Mouse (Mus musculus): Measurements from ENCODE around the gene Snn. TPM values are rescaled to one million over a fixed set of nuclear protein-coding genes. Genes with fewer than 3 reads are reported as not detected.
A peak's percentile ranks its signal among the peaks of the same experiment; 100 is the strongest.

Snn gene
- polyA plus RNA-seq, 1 experiment from 2014 or later, result 67.0 TPM

- H3K27ac ChIP-seq, result no peak overlapping the region
- H3K4me3 ChIP-seq, result no peak overlapping the region
- H3K4me1 ChIP-seq, result no peaks in the 10 kb centered on the region
- 80% methylated on average over 7 of the region's 7 CpGs for WGBS
- no peaks in the 10 kb centered on the region for H3K9me3 ChIP-seq
- H3K36me3 ChIP-seq (replicated peaks), result no peaks in the 10 kb centered on the region
- H3K27me3 ChIP-seq (ENCODE audit: poor library complexity, severe bottlenecking), result no peaks in the 10 kb centered on the region
- DNase-seq (ENCODE audit: extremely low spot score, low spot score), result no peak
These were observed 32.5 kb upstream of the Snn start for GRCm38 (mm10) chr16:11028206-11028605.

DNA sequence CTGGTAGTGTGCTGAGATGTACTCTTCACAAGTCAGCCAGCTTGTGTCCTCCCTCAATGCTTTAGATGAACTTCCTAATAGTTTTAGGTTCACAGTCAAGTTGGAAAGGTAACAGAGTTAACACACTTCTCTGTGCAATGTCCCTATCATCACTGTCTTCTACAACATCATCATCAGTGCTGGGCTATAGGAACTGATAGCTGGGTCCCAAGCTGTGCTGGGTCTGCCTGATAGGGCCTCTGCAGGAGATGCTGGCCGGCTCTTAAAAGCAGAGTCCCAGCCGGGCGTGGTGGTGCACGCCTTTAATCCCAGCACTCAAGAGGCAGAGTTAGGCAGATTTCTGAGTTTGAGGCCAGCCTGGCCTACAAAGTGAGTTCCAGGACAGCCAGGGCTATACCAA, 29.9 kb upstream of the Snn start:
- no peak for DNase-seq (ENCODE audit: extremely low spot score, low spot score)
- 87% methylated on average over 4 of the region's 4 CpGs for WGBS
- H3K36me3 ChIP-seq (replicated peaks), result no peaks in the 10 kb centered on the region
- no peaks in the 10 kb centered on the region for H3K9me3 ChIP-seq
- H3K27ac ChIP-seq, result no peak overlapping the region
- peaks cover 3% of the 10 kb centered on the region; the same call in 1 of the 2 replicates for H3K27me3 ChIP-seq (ENCODE audit: poor library complexity, severe bottlenecking)
- peaks cover 2% of the 10 kb centered on the region for H3K4me1 ChIP-seq
- no peak overlapping the region for H3K4me3 ChIP-seq

- WGBS, result 72% methylated on average over 3 of the region's 3 CpGs
- peaks cover 6% of the 10 kb centered on the region for H3K4me1 ChIP-seq
These were observed 29.4 kb upstream of the Snn start for GRCm38 (mm10) chr16:11031320-11031719.

DNA sequence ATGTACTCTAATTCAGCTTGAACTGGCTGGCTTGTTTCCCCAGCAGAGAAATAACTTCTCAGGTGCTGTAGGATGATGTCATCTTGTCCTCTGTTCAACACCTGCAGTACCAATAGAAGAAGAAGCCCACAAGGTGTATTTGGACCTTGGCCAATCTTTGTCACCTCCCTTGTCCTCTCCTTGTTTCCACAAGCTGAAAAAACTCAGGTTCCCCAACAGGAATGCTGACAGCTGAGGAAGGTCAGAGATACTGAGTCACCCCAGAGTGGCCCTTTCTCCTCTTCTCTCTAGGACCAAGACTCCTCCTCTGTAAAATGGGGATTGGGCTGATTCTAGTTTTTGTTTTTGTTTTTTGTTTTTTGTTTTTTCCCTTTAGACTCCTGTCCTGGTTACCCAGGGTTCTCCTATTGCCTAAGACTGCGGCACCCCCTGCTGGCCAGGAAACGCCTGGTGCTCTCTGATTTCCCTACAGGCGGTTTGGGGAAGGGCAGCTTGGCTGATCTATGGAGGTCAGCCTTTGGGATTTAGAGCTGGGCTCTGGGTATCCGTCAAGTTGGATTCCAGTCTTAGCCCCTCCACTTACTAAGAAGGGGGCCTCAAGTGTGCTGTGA, 26.4 kb upstream of the Snn start:
- DNase-seq (ENCODE audit: extremely low spot score, low spot score), result peak; percentile 81
- no peaks in the 10 kb centered on the region for H3K9me3 ChIP-seq
- no peaks in the 10 kb centered on the region for H3K36me3 ChIP-seq (replicated peaks)
- WGBS, result 5% methylated on average over 4 of the region's 4 CpGs
- no peak overlapping the region for H3K4me3 ChIP-seq
- peaks cover 10% of the 10 kb centered on the region; the same call in 1 of the 2 replicates for H3K27me3 ChIP-seq (ENCODE audit: poor library complexity, severe bottlenecking)
- peaks cover 6% of the 10 kb centered on the region for H3K4me1 ChIP-seq
- no peak overlapping the region for H3K27ac ChIP-seq

More at GRCm38 (mm10) chr16:11031320-11031719, 29.4 kb upstream of the Snn start:
- H3K4me3 ChIP-seq, result no peak overlapping the region
- no peaks in the 10 kb centered on the region for H3K9me3 ChIP-seq
- H3K27ac ChIP-seq, result no peak overlapping the region
- H3K27me3 ChIP-seq (ENCODE audit: poor library complexity, severe bottlenecking), result peaks cover 3% of the 10 kb centered on the region; the same call in 1 of the 2 replicates
- no peaks in the 10 kb centered on the region for H3K36me3 ChIP-seq (replicated peaks)
- no peak for DNase-seq (ENCODE audit: extremely low spot score, low spot score)

DNA sequence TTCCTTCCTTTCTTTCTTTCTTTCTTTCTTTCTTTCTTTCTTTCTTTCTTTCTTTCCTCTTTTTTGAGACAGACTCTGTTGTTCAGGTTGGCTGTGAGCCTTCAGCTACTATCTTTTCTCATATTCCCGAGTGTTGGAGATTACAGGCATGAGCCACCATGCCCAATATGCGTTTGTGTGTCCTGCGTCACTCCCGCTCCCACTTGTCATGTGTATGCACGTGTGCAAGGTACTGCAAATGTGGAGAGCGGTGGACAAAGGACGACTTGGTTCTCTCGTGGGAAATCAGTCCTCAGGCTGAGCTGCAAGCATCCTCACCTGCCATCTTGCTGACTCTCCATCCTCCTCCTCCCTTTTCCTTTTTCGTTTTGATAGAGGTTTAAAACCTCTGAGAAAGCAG, 25.5 kb upstream of the Snn start:
- Histone ChIP-seq H3K4me1 (peaks cover 6% of the 10 kb centered on the region), H3K9me3 (no peaks in the 10 kb centered on the region), H3K4me3 (no peak overlapping the region), H3K27me3 (ENCODE audit: poor library complexity, severe bottlenecking) (peaks cover 10% of the 10 kb centered on the region; the same call in 1 of the 2 replicates), H3K36me3 (replicated peaks) (no peaks in the 10 kb centered on the region), H3K27ac (no peak overlapping the region)
- no peak for DNase-seq (ENCODE audit: extremely low spot score, low spot score)
- 88% methylated on average over 9 of the region's 9 CpGs for WGBS

GRCm38 (mm10) chr16:11035790-11036431, 24.8 kb upstream of the Snn start:
- H3K27me3 ChIP-seq (ENCODE audit: poor library complexity, severe bottlenecking), result peaks cover 10% of the 10 kb centered on the region; the same call in 1 of the 2 replicates
- H3K9me3 ChIP-seq, result no peaks in the 10 kb centered on the region
- H3K27ac ChIP-seq, result no peak overlapping the region
- peaks cover 6% of the 10 kb centered on the region for H3K4me1 ChIP-seq
- peak; percentile 78 for DNase-seq (ENCODE audit: extremely low spot score, low spot score)
- WGBS, result 27% methylated on average over 15 of the region's 15 CpGs
- H3K4me3 ChIP-seq, result no peak overlapping the region
- H3K36me3 ChIP-seq (replicated peaks), result no peaks in the 10 kb centered on the region

DNA sequence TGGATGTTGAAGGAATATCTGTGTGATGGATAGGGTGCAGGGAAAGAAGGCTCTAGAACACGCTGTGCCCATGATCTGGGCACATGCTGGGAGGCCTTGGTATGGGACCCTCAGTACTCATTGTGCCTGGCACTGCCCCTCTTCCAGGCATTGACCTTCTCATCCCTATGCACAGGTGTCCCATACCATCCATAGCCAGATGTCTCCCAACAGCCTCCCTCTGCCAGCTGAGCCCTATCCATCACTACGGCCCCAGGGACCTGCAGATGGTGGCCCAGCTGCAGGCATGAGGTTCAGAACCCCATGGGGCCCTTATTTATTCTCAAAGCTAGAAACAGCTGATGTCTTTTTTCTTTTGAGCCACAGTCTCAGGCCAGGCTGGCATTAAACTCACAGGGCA, 20.1 kb upstream of the Snn start:
- H3K36me3 ChIP-seq (replicated peaks), result no peaks in the 10 kb centered on the region
- peaks cover 10% of the 10 kb centered on the region; the same call in 1 of the 2 replicates for H3K27me3 ChIP-seq (ENCODE audit: poor library complexity, severe bottlenecking)
- H3K9me3 ChIP-seq, result no peaks in the 10 kb centered on the region
- no peak overlapping the region for H3K27ac ChIP-seq
- H3K4me1 ChIP-seq, result peaks cover 6% of the 10 kb centered on the region
- WGBS, result 79% methylated on average over 2 of the region's 2 CpGs
- no peak overlapping the region for H3K4me3 ChIP-seq
- DNase-seq (ENCODE audit: extremely low spot score, low spot score), result no peak

GRCm38 (mm10) chr16:11043239-11043638, 17.5 kb upstream of the Snn start:
- Histone ChIP-seq H3K4me3 (no peak overlapping the region), H3K36me3 (replicated peaks) (no peaks in the 10 kb centered on the region), H3K4me1 (no peaks in the 10 kb centered on the region), H3K9me3 (no peaks in the 10 kb centered on the region), H3K27me3 (ENCODE audit: poor library complexity, severe bottlenecking) (no peaks in the 10 kb centered on the region), H3K27ac (no peak overlapping the region)
- 85% methylated on average over 5 of the region's 5 CpGs for WGBS
- no peak for DNase-seq (ENCODE audit: extremely low spot score, low spot score)

DNA sequence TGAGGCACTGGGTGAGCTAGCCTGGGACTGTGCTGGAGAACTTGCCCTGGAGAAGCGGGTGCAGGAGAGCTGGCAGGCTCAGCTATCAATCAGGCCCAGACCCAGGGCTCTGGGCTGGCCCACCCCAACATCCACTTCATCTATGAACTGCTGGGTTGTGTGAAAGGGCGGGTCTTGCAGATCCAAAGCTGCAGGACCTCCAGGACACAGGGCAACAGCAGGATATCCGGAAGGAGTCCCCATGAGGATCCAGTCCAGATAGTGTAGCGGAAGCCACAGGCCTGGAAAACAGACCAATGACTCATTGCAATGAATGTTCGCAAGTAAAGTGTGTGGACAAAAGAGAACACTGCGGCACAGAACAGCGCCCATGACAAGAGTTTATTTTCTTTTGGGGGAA, 14.3 kb upstream of the Snn start:
- 88% methylated on average over 7 of the region's 7 CpGs for WGBS
- DNase-seq (ENCODE audit: extremely low spot score, low spot score), result no peak
- Histone ChIP-seq H3K9me3 (no peaks in the 10 kb centered on the region), H3K4me1 (no peaks in the 10 kb centered on the region), H3K27ac (no peak overlapping the region), H3K4me3 (no peak overlapping the region), H3K36me3 (replicated peaks) (no peaks in the 10 kb centered on the region), H3K27me3 (ENCODE audit: poor library complexity, severe bottlenecking) (no peaks in the 10 kb centered on the region)

DNA sequence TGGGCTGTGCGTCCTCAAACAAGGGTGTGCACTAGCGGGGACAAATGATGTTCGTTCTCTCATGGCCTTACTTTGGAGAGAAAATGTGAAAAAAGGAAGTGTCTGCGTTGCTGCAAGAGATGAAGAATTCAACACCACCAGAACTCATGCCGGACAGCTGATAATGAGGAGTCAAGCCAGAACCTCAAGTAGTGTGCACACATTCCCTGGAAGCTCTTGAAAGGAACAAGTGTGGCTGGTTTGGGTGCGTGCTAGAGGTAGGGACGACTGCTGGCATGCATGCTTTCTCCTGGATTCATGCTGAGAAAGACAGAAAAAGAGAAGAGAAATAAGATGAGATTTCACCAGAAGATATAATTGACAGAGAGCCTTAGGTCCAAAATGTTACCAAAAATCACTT, 13.6 kb upstream of the Snn start:
- no peaks in the 10 kb centered on the region for H3K9me3 ChIP-seq
- WGBS, result 89% methylated on average over 7 of the region's 7 CpGs

DNA sequence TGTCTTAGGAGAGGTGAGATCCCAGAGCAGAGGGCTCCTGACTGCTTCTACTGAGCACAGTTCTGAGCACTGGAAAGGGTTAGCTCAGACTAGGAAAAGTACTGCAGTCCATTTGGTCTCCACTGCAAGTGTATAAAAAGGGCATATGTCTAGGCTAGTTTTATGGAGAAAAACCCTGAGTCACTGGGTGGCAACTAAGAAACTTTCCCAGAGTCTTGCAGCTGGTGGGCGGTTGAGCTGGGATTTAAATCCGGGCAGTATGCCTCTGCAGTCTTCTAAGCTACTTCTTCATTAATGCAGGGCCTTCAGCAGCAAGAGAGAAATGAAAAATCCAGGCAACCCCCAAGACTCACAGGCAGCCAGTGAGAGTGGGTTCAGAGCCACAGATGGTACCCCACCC, 10.5 kb upstream of the Snn start:
- H3K27ac ChIP-seq, result no peak overlapping the region
- no peaks in the 10 kb centered on the region for H3K9me3 ChIP-seq
- H3K36me3 ChIP-seq (replicated peaks), result no peaks in the 10 kb centered on the region
- H3K4me3 ChIP-seq, result no peak overlapping the region
- no peaks in the 10 kb centered on the region for H3K27me3 ChIP-seq (ENCODE audit: poor library complexity, severe bottlenecking)
- WGBS, result 86% methylated on average over 2 of the region's 2 CpGs
- peaks cover 4% of the 10 kb centered on the region; the same call in 1 of the 2 replicates for H3K4me1 ChIP-seq
- DNase-seq (ENCODE audit: extremely low spot score, low spot score), result no peak

More for the DNA sequence above, 13.6 kb upstream of the Snn start:
- no peaks in the 10 kb centered on the region for H3K36me3 ChIP-seq (replicated peaks)
- H3K4me3 ChIP-seq, result no peak overlapping the region
- DNase-seq (ENCODE audit: extremely low spot score, low spot score), result no peak
- H3K27ac ChIP-seq, result no peak overlapping the region
- H3K27me3 ChIP-seq (ENCODE audit: poor library complexity, severe bottlenecking), result no peaks in the 10 kb centered on the region
- H3K4me1 ChIP-seq, result 0 out of 2 replicates have a peak, but pooled peaks cover under 1% of the 10 kb centered on the region

DNA sequence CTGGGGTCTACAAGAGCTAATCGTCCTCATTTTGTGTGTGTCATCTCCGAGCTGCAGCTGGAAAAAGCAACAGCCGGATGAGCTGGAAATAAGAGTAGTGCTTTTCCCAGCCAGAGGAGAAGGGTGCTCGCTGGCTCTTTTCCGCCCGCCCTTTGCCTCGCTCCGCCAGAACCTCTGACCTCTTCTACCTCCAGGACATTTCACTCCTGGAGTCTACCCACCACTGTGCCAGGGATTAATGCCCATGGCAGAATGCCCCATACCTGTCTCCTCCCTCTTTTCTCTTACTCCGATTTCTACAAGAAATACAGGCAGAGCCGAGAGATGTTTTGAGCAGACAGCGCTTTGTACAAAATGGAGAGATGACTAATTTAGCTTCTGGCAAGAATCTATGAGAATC, 9.6 kb upstream of the Snn start:
- Histone ChIP-seq H3K4me1 (peaks cover 7% of the 10 kb centered on the region), H3K36me3 (replicated peaks) (no peaks in the 10 kb centered on the region), H3K27me3 (ENCODE audit: poor library complexity, severe bottlenecking) (no peaks in the 10 kb centered on the region), H3K4me3 (no peak overlapping the region), H3K27ac (no peak overlapping the region), H3K9me3 (no peaks in the 10 kb centered on the region)
- no peak for DNase-seq (ENCODE audit: extremely low spot score, low spot score)
- WGBS, result 91% methylated on average over 11 of the region's 11 CpGs

DNA sequence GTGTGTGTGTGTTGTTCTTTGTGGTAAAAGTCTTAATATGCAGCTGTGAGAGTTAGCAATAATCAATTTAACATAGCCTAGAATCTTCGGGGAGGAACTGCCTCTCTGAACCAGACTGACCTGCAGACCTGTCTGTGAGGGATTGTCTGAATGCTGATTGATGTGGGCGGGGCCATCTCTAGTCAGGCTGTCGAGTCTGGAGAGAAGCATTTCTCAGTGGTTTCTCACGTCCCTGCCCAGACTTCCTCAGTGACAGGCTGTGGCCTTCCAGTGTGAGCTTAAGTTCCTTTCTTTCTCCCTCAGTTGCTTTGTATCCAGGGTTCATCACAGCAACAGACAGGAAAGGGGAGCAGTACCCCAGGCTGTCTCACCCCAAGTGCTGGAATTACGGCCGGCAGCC, 6.3 kb upstream of the Snn start:
- no peak overlapping the region for H3K27ac ChIP-seq
- no peak for DNase-seq (ENCODE audit: extremely low spot score, low spot score)
- H3K36me3 ChIP-seq (replicated peaks), result no peaks in the 10 kb centered on the region
- no peak overlapping the region for H3K4me3 ChIP-seq
- H3K27me3 ChIP-seq (ENCODE audit: poor library complexity, severe bottlenecking), result no peaks in the 10 kb centered on the region
- H3K9me3 ChIP-seq, result no peaks in the 10 kb centered on the region
- 72% methylated on average over 6 of the region's 6 CpGs for WGBS
- H3K4me1 ChIP-seq, result peaks cover 7% of the 10 kb centered on the region
